Mouse (Mus musculus) testis, adult 2 months (tissue): ENCODE measurements around the gene Acot11.

ENCODE experiments used
- CTCF ChIP-seq: fragments of 200-500 bp; IDR thresholded peaks from 2 replicates; pipeline ENCODE4 v1.5.1; 2012; ENCODE audit warnings: low read depth, mild to moderate bottlenecking, inconsistent platforms, low read length, moderate library complexity; ENCODE audit not compliant: control insufficient read depth, insufficient read depth, insufficient replicate concordance
- POLR2A ChIP-seq: fragments of 200-500 bp; IDR thresholded peaks from 2 replicates; pipeline ENCODE4 v1.6.1; 2012; ENCODE audit warnings: low read depth, mild to moderate bottlenecking, inconsistent platforms, low read length, moderate library complexity; ENCODE audit not compliant: control insufficient read depth

DNA sequence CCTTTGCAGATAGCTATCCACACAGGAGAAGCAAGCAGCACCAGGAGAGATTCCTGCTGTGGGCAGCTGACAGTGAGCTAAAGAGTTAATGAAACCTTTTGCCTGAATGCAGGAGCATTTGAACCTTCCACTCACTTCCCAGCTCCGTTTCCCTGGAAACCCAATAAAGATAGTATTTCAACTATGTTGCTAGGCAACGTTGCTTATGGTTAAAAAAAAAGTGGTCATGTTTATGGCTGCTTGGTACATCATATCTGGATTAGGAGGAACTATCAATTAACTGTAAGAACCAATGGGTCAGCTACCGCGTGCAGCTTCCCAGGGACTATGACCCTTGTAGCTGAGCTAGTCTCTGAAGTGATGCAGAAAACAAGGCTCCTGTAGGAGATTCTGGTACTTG, 104.0 kb downstream of the Acot11 start:
- no peak for TF ChIP-seq POLR2A
- no peak for TF ChIP-seq CTCF
